Mouse (Mus musculus) telencephalon, adult 2 months (tissue): ENCODE data around the gene Fads6.
A peak's percentile ranks its signal among the peaks of the same experiment; 100 is the strongest.

Source experiments
- DNase-seq: peaks from one replicate; pipeline ENCODE4 v3.0.0-alpha.2; 2011; ENCODE audit warnings: low read depth, low spot score

The Fads6 gene

DNA sequence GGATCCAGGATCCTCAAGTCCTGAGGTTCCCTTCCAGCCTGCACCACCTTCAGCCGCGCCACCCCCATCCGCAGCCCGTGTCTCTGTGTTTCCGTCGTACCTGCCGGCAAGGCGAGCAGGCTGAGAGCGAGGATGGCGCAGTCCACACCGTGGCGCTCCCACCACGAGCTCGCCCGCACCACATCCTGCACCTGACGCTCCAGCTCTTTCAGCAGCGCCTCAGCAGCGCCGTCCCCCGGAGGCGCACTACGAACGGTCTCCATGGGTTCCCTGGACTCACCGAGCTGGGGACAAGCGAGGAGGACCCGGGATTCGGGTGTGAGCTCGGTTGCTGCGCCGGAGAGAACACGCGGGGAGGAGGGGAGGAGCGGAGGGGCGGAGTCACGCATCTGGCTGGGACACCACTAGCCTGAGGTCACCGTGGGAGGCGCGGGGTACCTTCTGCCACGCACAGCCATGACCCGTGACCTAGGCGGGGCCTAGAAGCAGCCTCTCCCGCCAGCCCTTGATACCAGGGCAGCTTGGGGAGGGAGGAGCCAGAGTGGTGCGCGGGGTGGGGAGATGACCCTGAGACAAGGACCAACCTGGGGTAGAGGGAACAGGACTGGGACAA lies at the start of gene Fads6:
Gene Fads6, minus strand, starts transcription at position 450 of the 613 bp plus-strand sequence.
- peak; percentile 51 for DNase-seq

- no peak for DNase-seq
Observed at GRCm38 (mm10) chr11:115345515-115345914, 48.1 kb upstream of the Fads6 start.

DNA sequence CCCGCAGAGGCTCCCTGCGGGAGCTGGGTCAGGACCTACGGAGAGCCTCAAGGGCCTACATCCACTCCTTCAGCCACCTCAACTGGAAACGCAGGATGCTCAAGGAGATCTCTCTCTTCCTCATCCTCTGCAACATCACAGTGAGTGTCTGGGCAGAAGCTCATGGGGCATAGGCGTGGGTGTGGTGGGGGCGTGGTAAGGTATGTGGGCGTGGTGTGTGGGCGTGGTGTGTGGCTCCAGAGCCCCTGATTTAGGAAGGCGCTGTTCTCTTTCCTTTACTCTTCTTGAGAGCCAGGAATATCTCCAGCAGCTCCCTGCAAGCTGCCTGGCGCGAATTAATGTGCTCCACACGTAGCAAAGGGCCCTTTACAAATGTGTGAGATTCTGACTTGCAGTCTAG lies 47.5 kb upstream of the Fads6 start:
- DNase-seq, result no peak

- DNase-seq, result no peak
Observed at GRCm38 (mm10) chr11:115341866-115342265, 44.4 kb upstream of the Fads6 start.

DNA sequence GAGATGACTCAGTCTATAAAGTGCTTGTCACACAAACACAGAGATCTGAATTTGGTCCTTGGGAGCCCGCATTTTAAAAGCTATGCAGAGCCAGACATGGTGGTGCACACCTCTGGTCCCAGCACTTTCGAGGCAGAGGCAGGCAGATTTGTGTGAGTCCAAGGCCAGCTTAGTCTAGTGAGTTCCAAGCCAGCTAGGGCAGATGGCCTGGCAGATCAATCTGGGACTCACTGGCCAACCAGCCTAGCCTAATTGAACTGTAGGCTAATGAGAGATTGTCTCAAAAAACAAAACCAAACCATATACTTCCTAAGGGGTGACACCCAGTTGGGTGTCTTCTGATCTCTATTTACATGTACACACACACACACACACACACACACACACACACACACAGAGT lies 43.8 kb upstream of the Fads6 start:
- no peak for DNase-seq

- DNase-seq, result no peak
Observed at GRCm38 (mm10) chr11:115337826-115338225, 40.4 kb upstream of the Fads6 start.

- no peak for DNase-seq
Observed at GRCm38 (mm10) chr11:115337350-115337749, 39.9 kb upstream of the Fads6 start.

DNA sequence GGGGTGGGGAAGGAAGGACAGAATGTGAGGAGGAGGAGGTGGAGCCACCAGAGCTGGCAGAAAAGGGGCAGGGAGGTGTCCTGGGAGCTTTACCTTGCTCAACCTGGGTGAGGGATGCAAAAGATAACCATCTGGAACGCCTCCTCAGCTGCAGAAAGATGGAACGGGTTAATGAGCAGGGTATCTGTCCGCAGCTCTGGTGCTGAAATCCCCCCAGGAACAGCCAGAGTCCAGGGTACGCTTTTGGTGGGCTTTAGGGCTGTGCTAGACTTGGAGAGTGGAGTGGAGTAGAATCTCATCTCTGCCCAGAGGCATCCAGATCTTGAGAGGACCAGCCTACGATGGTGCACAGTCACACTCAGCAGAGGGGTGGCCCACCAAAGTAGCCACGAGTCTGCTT lies 38.7 kb upstream of the Fads6 start:
- DNase-seq, result no peak

- DNase-seq, result no peak
Observed at GRCm38 (mm10) chr11:115335223-115335622, 37.8 kb upstream of the Fads6 start.

- DNase-seq, result no peak
Observed at GRCm38 (mm10) chr11:115334531-115334930, 37.1 kb upstream of the Fads6 start, which contains the start of gene Otop3. TSS of gene Otop3 (plus strand) at chr11:115334731.

DNA sequence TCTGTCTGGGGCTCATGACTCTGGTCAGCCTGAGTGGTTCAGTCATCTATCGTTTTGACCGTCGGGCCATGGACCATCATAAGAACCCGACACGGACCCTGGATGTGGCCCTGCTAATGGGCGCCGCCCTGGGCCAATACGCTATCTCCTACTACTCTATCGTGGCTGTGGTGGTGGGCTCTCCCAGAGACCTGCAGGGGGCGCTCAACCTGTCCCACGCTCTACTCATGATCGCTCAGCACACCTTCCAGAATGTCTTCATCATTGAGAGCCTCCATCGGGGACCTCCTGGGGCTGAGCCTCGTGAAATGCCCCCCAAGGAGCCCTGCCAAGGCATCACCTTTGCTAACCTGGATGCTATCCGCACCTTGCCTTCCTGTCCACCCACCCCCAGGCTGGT lies 31.9 kb upstream of the Fads6 start:
- no peak for DNase-seq

- no peak for DNase-seq
Observed at GRCm38 (mm10) chr11:115326730-115327129, 29.3 kb upstream of the Fads6 start.

GRCm38 (mm10) chr11:115323354-115323753 lies 25.9 kb upstream of the Fads6 start:
- DNase-seq, result no peak

DNA sequence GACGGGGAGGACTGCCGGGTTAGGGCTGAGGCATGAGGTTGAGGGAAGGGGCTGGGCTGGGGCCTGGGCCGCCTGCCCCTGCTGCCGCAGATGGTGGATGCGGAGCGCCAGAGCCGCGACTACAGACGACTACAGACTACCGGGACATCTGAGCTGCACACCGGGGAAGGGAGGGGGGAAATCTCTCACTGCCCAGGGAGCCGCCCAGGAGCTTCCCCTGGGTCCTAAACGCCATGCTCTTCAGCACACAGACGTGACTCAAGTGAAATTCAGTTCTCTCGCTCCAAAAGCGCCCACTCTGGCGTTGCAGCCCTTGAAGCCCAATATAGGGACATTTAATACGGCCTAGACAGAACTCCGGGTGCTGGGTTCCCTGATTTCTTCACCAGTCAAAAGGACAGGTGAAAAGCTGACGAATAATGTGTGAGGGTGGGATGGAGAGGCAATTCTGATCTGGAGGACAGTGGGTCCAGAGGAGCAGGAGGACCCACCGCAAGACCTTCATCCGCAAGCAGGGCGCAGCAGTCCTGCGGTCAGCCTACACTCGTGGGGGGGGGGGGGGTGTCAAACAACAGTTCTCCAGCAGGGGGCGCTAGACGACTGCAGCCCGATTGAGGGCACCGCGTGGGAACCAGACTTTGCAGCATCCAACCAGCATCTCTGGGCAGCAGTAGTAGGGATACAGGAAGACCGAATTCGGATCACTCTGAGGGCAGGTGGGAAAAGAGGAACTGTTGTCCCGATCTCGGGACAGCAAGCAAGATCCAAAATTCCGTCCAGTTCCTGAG lies 24.6 kb upstream of the Fads6 start, which contains the start of gene Ush1g:
Gene Ush1g, minus strand, starts transcription at position 136 of the 788 bp plus-strand sequence.
- DNase-seq, result no peak

- DNase-seq, result no peak
Observed at GRCm38 (mm10) chr11:115319704-115320383, 22.4 kb upstream of the Fads6 start.

- no peak for DNase-seq
Observed at GRCm38 (mm10) chr11:115318245-115319027, 21.0 kb upstream of the Fads6 start.

DNA sequence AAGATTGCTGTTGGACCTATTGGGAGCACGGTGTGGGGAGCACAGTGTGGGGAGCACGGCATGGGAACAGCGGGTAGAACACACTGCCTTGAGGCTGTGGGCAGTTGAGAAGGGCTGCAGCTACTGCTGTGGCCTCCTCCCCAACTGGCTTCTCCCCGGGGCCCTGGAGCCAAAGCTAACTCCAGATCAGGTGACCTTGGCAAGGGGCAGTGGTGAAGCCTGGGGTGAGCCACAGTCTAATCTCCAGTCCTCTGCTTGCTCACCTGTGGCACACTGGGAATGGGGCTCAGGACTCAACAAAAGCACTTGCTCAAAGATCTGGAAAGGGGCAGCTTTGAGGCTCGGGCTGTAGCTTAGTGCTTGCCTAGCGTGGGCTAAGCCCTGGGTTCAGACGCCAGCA lies 19.7 kb upstream of the Fads6 start:
- DNase-seq, result no peak

DNA sequence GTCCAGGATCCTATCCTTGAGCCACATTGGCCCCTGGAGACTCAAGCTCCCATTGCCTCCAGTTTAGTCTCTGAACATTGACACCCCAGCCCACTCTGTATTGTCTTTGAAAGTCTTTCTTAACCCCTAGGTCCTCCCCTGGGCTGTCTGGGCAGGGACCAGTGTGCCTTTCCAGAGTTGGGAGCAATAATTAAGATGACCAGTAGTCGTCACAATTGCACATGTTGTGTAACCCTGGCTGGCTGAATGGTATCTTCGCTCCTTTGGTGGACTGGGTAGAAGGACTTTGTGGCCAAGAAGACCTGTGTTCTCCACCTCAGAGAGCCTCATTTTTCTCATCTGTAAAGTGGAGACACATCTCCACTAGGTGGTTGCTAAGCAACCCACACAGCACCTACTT lies 16.8 kb upstream of the Fads6 start:
- no peak for DNase-seq

DNA sequence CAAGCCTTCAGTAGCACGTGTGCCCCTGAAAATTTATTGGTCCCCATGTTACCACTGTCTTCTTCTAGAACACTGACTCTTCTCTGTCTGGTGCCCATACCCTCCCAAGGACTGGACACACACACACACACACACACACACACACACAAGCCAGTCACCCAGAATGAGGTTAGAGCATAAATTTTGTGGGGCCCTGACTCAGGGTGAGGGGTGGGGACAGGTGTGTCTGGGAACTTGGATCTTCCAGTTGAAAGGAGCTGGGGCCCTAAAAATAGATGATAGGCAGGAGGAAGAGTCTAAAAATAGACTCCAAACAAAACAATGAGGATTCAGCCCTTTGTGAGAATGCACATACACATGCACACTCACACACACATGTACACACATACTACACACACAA lies 11.3 kb upstream of the Fads6 start:
- DNase-seq, result no peak

DNA sequence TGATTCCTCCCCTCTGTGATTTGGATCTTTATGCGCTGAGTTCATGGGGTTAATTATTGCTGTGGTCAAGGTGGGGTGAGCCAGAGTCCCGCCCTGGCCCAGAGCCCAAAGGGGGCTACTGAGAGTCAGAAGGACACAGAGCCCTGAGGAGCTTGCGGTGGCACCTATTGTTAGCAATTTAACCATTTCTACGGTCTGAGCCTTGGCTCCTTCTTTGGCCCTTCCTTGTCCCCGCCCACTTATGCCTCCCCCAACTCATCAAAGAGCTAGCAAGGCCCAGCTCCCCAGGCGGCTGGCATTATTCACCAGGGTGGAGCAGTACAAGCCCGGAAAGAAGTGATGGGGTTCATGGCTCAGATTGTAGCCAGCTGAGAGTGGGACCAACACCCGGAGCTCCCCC lies 9.4 kb upstream of the Fads6 start, which contains the start of gene Otop2:
Gene Otop2, plus strand, starts transcription at position 301 of the 400 bp plus-strand sequence.
- DNase-seq, result no peak

DNA sequence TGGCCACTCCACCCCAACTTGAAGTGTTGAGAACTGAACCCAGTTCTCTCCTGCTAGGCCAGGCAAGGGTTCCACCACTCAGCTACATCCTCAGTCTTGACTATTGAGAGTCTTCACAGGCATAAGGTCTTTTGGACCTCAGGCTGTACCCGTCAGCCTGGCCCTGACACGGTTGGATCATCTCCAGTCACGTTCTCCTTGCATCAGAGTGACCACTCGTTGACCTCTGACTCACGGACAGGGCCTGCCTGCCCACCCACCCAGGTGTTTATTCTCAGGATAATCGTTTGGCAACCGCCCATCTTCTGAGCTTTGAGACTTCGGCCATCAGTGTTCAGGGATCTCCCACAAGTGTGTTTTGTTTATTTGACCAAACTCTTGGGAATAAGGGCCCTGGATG lies 5.7 kb upstream of the Fads6 start:
- DNase-seq, result no peak

- no peak for DNase-seq
Observed at GRCm38 (mm10) chr11:115301351-115301750, 3.9 kb upstream of the Fads6 start.
